Mouse (Mus musculus): ENCODE results near the gene Gm20388. TPM values are rescaled to one million over a fixed set of nuclear protein-coding genes. Genes with fewer than 3 reads are reported as not detected.

The Gm20388 gene
- total RNA-seq, 2 experiments from 2014 or later, result 4.0 TPM; not detected in 1

DNA sequence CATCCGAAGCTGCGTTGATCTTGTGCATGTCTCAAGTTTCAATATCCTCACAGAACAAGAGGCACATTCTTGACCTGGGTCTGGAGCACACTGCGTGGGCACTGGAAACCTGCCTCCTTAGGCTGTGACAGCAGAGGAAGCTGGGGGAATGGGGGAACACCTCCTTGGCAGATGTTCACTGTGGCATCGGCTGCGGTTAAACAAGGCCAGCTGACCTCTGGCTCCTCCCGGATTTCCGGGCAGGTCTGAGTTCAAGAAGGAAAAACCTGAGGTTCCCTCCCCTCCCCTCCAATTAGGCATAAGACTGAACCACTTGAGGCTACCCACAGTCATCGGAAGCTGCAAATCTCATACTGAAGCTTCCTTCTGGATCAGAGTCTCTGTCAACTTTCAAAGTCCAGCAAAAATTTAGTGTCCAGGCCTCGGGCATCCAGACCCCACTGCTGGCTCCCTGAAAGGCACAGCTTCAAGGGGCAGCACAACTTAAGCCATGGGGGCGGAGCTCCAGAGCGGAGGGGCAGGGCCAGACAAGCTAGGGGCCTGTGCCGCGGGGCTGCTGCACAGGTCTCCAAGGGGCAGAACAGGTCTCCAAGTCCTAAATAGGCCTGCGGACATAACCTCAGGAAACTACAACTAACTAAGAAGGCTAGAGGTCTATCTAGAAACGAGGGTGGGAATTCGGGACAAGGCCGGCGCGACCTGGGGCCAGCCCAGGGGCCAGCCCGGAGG is 2370.1 kb downstream of the Gm20388 start:
- no peak for DNase-seq

DNA sequence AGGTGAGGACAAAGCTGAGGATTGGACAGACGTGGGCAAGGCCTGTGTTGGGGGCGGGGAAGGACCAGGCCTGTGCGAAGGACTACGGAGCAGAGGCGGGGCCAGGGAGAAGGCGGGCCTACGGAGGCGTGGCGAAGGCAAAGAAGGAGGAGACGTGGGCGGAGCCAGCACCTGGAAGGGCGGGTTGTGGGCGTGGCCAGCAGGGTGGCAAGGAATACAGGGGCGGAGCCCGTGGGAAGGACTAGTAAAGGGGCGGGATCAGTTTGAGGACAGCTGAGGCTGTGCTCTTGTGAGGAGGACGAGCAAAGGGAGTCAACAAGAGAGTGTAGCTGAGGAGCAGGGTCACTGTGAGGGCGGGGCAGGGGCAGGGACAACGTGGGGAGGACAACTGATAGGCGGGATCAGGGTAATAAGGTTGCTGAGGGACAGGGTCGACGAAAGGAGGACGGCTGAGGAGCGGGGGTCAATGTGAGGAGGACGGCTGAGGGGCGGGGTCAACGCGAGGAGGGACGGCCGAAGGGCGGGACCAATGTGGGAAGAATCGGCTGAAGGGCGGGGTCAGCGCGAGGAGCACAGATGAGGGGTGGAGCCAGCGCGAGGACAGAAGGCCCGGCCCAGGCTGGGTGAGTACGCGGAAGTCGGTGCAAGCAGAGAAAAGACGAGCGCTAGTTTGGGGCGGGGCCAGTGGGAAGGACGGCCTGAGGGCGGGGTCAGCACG is 2370.8 kb downstream of the Gm20388 start:
- DNase-seq, result peak; percentile 99 to 100

DNA sequence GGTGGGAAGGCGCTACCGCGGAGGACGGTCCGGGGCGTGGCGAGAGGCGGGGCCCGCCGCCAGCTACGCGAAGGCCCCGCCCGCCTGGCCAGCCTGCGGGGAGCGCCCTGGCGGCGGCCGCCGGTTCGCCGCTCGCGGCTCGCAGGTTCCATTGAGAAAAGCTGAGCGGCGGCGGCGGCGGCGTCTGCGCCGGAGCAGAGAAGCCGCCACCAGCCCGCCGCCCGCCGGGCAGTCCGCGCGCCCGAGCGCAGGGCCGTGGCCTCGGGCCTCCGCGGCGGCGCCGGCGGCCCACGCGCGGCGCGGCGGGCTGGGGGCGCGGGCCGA is 2371.4 kb downstream of the Gm20388 start, which contains the start of gene Zfpm1:
TSS of gene Zfpm1 (plus strand) at position 107 of the 324 bp plus-strand sequence.
- no peak for DNase-seq

DNA sequence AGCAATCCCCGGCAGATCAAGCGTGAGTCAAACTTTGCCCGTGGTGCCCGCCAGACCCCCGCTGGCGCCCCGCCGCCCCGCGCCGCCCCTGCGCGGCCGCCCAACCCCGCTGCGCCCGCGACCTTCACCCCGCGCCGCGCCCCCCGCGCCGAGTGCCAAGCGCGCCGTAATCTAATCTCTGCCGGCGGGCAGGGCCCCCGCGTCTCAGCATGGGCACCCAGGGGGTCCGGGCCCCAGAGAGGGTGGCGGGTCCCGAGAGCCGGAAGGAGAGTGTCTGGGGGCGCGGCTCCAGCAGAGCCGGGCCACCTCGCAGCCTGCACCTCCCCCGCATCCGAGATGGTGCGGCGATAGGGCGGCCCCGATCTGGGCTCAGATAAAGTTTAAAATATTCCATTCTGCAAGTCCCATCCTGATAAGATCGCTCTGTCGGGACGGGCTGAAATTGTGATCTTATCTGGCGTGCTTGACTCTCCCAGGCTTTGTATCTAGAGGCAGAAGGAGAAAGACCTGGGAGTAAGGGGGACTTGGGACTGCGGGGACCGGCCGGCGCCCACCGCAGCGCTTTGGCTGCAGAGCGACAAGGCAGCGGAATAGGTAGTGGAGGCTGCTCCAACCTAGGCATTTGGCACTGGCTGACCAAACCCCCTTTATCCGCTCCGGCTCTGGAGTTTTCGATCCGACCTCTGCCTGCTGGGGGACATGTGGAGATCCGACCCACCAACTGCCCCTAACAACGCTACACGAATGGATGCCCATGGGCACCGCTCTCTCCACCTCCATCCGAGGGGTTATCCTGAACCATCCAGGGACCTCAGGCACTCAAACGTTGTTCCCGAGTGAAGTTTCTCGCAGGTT is 2372.1 kb downstream of the Gm20388 start:
- DNase-seq, result peak; percentile 39 to 56

DNA sequence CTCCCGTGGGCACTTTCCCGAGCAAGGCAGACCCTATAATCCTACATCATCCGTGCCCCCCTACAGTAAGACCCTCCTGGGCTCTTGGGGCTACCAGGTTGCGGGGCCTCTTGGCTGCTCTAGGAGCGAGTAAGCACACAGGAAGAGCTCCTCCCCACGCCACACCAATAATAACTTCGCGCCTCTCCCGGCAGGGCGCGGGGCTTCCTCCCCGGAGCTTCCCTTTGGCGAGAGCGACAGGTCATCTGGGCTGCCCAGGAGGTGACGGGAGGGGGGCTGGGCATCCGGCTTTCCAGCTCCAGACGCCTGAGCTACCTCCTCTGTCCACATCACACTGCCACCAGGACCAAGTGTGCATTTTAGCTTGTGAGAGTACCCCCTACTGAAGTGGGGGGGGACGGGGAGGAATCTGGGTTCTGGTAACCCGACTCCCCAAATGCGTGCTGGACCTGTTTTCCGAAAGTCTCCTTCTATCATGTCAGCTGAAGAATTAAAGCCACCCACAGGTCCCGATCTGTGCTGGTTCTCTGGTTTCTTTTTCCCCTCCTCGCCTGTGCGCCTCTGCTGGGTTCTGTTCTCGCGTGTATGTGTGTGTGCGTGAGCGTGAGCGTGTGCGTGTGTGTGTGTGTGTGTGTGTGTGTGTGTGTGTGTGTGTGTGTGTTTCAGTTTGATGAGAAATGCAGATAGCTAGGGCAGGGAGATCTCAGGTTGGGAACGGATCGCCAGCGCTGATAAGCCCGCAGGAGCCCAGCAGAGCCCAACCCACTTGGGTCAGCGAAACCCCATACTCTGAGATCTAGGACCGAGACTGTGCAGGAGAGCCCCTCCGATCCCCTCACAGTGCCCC is 2372.9 kb downstream of the Gm20388 start:
- peak; percentile 81 to 92 for DNase-seq

DNA sequence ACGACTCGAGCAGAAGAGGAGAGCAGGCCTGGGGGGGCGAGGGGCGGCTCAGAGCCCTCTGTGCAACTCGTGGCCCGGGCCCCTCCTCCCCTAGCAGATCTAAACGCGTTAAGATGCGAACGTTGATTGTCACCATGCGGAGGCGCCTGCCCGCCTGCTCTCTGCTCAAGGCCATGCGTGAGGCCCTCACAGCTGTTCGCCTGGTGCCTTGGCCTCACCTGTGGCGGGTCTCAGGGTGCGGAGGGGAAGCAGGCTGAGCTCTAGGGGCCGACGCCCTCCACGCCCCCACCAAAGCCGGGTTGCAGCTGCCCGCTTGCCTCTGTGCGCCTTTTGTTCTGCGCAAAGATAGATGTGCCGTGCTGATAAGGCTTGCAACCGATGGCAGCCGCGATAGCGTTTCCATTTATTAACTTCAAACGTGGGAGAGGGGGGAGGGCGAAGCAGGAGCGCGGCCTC is 2373.6 kb downstream of the Gm20388 start:
- DNase-seq, result peak in 1 of 2 experiments; percentile 48

DNA sequence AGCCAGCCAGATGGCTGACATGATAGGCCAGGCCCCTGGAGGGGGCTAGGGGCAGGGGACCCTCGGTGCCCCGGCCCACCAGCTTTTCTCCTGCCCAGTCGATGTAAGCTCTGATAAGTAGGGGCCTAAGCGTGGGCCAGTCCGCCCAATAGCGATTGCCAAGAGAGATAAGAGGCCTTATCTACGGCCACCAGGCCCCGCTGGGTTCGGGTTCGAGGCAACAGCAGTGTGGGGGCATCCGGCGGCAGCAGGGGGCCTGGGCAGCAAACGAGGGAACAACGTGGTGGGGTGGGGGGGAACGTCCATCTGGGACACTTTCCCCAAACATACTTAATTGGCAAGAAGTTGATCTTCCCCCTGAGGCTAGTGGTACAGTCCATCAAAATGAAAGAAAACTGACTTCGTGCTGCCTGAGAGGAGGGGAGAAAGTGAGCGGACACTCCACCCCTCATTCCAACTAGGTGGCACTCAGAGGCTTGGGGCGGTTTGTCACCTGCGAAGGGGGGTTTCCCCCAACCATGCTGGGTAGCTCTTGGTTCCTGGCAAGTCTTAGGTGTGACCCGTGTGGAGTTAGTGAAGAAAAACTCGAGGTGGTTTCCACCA is 2374.1 kb downstream of the Gm20388 start:
- no peak for DNase-seq

DNA sequence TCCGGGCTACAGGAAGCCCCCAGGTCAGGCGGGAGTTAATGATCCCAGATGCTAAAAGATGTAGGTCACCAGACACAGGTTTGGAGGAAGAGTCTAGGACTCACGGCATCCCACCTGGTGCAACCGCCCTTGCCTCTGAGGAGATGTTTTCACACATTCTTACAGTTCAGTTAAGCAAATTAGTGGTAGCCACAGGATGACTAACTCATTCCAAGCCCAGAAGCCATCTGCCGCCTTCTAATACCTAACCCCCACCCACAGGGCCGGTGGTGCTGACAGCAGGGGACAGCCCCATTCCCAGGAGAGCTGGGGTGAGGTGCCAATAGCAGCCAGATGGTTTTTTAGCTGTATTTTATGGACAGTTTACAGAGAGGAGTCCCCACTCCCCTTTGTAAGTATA is 2375.1 kb downstream of the Gm20388 start:
- no peak for DNase-seq

DNA sequence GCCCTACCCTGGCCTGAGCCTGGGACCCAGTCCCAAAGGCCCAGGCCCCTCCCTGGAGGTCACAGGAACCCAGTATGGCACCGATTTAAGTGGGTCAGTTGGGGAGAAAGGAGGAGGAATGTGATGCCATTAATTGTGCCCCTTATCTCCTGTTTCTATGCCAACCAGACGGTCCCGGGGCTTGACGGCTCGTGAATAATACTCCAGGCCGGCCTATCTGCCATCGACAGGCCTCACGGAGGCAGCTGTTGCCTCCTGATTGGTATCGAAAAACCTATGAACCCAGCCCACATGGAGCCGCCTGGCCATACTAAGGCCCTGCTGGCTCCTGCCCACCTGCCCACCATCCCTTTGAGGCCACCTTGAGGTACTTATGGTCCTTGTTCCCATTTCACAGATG is 2376.3 kb downstream of the Gm20388 start:
- DNase-seq, result no peak

DNA sequence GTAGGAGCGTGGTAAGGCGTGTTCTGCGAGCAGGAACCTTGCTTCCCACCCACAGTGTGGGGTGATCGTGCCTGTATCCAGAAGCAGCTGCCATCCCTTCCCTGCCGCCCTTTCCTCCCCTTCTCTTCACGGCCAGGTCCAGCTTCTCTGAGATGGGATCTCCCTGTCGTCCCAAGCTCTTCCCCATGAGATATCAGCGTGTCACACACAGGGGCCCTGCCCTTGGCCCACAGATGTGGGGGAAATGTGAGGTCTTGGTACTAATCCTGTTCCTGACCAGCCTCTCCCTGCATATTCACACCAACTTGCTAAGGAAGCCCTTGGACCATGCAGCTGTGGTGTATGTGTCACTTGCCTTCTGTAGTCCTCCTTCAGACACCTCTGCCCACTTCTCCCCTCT is 2377.1 kb downstream of the Gm20388 start:
- no peak for DNase-seq

DNA sequence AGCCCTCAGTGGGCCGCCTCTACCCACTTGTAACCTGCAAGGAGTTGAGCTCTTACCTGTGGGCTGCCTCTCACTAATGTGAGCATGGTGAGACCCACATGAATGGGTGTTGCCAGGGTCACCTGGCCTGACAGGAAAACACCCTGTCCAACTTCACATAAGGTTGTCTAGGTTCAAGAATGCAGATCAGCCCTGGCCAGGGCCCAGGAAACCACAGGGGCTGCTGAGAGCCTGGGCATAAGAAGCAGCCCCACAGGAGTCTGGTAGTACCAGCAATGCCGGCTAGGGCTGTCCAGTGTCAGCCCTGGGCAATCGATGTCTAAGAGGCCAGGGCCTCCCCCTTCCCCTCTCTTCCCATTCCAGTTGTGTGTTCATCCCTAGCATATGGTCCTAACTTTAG is 2377.7 kb downstream of the Gm20388 start:
- no peak for DNase-seq

DNA sequence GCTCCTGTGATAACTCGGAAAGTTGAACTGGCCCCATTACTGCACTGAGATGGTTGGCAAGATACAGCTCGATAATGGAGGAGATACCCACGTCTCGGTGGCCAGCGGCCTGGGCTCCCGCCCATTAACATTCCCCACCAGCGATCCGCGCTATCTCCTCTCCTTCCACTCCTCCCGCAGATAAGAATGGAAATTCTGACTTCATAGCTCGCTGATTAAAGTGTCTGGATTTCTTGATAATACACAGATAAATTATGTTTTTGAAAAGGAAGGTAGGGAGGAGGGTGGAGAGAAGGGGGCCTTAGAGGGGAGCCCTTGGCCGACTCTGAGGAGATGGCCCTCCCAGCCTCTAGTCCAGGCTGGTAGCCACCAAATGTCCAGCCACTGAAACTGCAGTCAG is 2380.4 kb downstream of the Gm20388 start:
- no peak for DNase-seq

DNA sequence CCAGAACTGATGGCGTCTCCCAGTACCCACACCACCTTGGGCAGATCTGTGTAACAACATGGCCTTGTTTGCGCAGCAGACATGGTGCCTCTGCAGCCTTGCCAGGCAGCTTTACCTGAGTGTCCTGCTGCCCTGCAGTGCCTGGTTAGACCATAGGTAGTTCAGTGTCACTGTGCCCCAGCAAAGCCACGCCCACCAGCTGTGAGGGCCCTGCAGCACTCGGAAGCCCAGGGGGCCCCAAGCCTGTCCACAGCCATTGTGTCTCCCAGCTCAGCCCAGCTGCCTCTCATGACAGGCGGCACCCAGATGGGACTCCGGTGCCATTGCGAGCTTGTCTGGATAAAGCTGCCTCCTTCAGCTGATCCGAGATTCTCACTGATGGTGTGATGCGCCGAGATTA is 2380.9 kb downstream of the Gm20388 start:
- DNase-seq, result no peak

DNA sequence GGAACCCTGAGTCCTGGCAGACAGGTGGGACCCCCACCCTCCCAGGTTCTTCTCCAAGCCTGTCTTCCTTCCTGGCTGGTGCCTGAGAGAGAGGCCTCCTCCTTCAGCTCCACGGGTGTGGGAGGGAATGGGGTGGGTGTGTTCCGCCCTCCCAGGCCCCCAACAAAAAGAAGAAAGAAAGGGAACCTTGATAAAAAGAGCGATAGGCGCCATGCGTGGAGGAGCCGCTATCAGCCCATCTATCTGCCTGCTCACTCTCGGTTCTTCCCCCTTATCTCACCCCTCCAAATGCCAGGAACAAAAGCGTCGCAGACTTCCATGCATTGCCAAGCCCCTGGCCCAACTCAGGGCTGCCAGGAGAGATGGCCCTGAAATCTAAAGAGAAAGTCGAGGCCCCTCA is 2382.8 kb downstream of the Gm20388 start:
- no peak for DNase-seq

DNA sequence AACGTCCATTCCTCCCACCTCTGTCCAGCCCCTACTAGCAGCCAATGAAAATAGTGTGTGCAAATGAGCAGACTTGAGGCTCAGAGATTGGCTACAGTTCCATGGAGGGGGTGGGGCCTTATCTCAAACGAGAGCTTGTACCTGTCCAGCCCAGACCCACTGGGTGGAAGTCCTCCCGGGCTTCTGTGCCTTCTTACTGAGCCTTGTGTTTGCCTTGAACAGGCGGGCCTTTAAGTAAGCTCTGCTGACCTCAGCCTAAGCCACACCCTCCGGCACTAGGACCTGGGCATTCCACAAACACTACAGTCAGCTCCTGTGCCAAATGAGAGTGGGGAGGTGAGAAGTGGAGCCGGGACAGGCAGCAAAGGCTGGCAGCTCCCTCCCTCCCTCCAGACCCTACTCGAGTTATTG is 2383.6 kb downstream of the Gm20388 start:
- peak; percentile 47 to 63 for DNase-seq

DNA sequence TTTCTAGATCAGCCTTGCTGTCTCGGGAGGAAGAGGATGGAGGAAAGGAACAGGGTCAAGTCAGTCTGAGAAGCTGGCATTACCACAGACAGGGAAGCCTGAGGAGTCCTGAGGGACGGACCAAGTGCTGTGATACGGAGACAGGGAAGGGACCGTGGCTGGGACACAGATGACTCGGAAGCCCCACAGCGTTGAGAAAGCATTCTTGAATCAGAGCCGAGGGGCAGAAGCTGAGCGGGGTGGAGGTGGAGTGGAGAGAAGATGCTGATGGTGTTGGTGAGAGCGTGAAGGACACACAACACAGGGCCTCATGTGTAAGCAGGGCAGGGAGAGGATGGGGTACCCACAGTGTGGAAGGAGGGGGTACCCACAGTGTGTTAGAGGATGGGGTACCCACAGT is 2384.7 kb downstream of the Gm20388 start:
- DNase-seq, result no peak

DNA sequence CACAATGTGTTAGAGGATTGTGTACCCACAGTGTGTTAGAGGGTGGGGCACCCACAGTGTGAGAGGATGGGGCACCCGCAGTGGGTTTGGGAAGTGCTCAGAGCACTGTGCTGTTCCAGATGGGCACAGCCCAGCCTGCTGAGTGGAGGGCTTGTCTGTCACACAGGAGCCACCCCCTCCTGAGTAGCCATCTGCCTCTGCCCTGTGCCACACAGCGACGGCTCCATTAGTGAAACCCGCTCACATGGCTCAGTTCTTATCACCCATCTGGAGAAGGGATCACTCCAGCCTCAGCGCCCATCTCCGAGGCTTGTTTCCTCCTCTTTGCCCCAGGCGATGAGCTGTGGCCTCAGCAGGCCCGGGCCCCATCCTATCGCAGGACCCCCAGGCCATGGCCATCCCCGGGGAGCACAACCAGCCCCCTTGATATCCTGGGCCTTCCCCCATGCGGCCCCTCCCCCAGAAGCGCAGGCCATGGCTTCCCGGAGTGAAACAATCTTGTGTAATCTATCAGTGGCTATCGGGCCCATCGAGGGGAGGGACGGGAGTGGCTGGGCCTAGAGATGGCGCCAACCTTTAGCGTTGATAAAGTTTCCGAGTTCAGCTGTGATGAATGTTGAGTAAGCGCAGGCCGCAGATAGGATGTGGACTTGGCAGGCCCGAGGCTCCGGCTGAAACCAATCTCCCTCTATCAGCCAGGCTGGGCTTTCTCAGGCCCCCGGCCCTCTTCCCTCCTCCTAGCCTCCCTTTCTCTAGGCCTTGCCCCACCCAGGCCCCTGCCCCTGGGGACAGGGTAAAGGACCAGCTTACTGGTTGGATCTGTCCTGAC is 2385.7 kb downstream of the Gm20388 start:
- peak; percentile 60 to 63 for DNase-seq

DNA sequence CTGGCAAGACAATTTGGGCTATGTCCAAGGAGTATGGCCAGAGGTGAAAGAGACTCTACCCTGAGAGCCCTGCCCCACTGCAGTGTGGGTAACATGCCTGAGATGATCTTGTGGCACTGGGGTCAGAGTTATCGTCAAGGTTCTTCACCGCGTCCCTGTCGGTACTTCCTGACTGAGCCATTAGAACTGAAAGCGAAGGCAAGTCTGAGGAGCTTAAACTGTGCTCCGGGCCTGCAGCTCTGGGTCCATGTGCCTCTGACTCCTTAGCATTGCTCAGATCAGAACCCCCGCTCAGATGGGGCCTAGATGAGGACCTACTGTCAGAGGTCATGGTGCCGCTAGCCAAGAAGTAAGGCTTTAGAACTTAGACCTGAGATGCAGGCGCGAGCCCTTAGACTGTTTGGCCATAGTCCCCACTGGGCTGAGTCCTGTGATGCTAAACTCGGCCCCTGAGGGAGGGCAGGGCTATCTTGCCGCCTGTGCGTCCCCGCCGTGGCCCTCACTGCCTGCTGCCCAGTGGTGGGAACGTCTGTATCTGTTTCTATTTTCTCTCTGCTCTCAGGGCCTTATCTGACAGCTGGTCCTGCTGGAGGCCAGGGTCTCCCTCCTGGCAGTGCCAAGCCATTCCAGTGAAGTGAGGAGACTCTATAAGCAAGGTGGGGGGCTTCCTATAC is 2389.1 kb downstream of the Gm20388 start:
- peak in 1 of 2 experiments; percentile 54 for DNase-seq

DNA sequence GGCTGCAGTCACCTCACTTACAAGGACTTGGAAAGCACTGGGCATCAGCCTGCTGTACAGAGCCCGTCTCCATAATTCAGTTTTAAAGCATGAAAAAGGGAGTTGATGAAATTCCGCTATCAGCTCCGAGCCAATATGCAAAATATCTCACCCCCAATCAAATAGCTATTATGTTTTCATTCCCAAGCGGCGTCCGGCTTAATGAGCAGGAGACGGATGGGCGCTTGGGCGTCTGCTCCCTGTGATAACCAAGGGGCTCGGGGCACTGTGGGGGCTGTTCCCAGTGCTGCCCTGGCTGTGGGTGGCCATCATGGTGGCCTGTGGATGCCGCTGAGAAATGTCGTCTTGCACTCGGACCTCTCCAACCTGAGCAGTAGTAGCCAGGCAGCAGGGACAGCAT is 2390.4 kb downstream of the Gm20388 start:
- DNase-seq, result no peak

DNA sequence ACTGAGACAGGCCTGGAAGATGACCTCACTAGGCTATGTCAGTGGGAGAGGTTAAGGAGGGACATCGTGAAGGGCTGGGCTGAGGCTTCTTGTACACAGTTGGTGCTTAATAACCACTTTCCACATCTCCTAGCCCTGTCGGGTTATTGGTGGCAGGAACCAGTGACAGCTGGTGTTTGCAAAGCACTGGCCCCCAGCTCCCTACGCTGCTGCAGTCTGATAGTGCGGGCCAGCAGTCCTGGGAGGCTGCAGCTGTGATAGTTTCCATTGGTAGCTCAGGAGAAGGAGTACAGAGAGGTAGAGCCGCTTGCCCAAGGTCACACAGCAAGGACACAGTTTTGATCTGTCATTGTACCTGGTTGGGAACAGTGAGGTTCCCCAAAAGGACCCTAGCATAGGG is 2391.2 kb downstream of the Gm20388 start:
- DNase-seq, result no peak
